Mouse (Mus musculus) neutrophil, adult 5-6 weeks (primary cell): Measurements from ENCODE around the gene Bhmt. TPM values are rescaled to one million over a fixed set of nuclear protein-coding genes. Genes with fewer than 3 reads are reported as not detected.

Source experiments
- ATAC-seq: fragments of 151-379, 151-347 bp; 2 replicates; pipeline ENCODE4 v1.8.0; 2017; ENCODE audit warnings: mild to moderate bottlenecking, moderate TSS enrichment; ENCODE audit not compliant: insufficient number of reproducible peaks, poor library complexity, low FRiP score, severe bottlenecking; ENCODE audit errors: extremely low read depth
- total RNA-seq: library from RNA; stranded (forward); fragments of 200-1000 nt; gene quantifications from 2 replicates; pipeline ENCODE4 v1.2.3, GENCODE M21; 2017

Gene Bhmt
- total RNA-seq: not detected in 2 replicates

- ATAC-seq: no peak
Observed at GRCm38 (mm10) chr13:93637282-93638245, at the start of gene Bhmt. Gene Bhmt (minus strand): TSS chr13:93637961.

DNA sequence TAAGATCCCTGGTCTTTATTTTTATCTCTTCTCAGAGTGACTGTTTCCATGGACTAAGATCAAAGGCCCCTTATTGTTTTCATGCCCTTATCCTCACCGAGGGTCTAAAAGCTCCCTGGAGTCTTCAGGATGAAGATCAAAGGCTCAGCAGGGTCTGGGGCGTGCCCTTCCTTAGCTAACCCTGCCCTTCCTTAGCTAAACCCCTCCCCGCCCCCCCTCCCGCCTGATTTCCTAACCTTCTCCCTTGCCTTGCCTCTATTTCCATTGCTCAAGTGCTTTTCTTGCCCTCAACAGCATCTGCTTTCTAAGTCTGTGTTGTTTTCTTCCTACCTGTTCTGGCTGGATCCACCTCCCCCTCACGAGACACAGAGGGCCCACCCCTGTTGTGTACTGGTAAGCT is 49.6 kb upstream of the Bhmt start:
- ATAC-seq: no peak

DNA sequence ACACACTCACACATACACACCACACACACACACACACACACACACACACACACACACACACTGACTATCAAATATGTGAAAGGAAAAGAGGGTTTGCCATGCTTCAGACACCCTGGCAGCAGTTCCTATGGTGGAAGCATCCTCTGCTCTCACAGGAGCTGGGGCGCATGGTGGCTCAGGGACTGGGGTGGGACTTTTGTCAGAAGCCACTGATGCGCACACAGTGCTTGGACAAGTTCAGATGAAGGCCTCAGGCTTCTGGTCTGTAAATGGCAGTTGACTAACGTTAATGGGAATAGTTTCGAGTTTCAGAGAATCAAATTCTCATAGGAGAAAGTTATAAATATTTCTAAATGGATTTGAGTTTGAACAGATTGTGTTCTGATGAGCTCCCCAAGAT is 47.5 kb upstream of the Bhmt start:
- ATAC-seq: no peak

DNA sequence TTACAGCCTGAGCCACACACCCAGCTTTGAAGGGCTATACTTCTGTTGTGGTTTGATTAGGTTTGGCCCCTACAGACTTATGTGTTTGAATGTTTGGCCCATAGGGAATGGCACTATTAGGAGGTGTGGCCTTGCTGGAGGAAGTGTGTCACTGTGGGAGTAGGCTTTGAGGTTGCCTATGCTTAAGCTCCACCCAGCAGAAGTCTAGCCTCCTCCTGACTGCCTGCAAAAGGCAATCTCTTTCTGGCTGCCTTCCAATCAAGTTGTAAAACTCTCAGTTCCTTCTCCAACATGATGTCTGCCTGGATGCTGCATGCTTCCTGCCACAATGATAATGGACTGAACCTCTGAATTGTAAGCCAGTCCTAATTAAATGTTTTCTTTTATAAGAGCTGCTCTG is 45.6 kb upstream of the Bhmt start:
- no peak for ATAC-seq

GRCm38 (mm10) chr13:93676864-93677263 is 39.1 kb upstream of the Bhmt start:
- no peak for ATAC-seq

- no peak for ATAC-seq
Observed at GRCm38 (mm10) chr13:93674131-93674561, 36.4 kb upstream of the Bhmt start, which contains the start of the genes Bhmt2 and Dmgdh. Gene Bhmt2 (minus strand): TSS chr13:93674302. Gene Dmgdh (plus strand): TSS chr13:93674433.

GRCm38 (mm10) chr13:93673296-93673695 is 35.5 kb upstream of the Bhmt start:
- no peak for ATAC-seq

- no peak for ATAC-seq
Observed at GRCm38 (mm10) chr13:93672371-93672770, 34.6 kb upstream of the Bhmt start.

- no peak for ATAC-seq
Observed at GRCm38 (mm10) chr13:93667586-93667985, 29.8 kb upstream of the Bhmt start.

DNA sequence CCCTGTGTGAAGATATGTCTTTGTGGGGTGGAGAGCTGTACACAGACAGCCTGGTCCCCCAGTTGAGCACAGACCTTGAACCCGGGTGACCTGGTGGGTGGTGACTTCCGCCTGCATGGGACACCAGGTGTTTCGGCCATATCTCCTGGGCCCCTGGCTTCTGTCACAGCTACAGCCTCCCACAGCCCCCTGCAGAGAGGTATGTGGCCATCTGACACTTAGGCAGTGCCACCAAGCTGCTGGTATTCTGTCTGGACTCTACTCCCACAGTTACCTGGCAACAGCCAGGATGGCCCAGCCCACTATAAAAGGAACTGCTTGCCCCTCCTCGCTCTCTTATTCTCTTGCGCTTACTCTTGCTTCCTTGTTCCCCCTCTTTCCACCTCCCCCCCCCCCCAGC is 20.2 kb upstream of the Bhmt start:
- ATAC-seq: no peak

DNA sequence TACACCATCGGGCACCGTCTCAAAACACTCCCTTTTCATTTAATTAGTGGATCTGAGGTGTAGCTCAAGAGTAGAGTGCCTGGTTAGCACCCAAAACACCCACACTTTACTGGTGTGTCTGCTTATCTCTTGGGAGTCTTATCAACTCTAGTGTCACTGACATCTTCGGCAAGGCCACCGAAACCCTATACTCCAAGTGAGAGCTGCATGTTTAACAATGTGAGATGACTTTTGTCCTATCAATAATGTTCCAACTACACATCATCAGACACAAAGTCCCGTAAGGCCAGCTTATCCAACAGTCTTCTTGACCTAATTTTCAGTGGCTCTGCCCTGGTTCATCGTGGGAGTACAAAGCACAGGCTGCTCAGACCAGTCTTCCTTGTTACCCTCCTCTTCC is 15.6 kb upstream of the Bhmt start:
- ATAC-seq: no peak

DNA sequence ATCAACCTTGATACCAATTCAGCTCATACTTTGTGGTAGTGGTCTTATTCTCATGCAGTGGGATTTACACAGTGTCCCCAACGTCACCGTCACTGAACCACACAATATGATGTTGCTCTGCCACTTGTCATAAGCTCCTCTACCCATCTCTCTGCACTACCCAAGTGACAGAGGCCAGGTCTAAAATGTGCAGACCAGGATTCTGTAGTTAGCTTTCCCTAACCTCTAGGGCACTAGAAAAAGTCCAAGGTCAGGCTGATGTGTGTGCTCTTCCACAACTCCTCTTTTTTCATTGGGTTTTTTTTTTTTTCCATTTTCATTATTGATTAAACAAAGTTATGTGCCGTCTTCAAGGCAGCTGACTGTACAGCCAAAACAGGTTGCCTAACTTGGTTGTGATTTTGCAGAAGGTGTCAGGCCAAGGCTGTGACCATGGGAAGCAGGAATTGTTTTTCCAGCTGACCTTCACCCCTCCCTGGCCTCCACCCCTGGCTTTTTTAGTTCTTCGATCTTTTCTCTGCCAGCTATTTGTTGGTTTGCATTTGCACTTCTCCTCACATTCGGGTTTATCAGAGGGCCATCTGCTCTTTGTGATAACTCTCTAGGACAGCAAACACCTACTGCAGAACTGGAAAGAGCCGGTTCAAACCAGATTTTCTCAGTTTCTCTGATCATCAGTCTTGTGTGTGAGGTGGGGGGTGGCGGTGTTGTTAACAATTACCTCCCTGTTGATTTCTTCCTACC is 10.8 kb upstream of the Bhmt start:
- no peak for ATAC-seq

DNA sequence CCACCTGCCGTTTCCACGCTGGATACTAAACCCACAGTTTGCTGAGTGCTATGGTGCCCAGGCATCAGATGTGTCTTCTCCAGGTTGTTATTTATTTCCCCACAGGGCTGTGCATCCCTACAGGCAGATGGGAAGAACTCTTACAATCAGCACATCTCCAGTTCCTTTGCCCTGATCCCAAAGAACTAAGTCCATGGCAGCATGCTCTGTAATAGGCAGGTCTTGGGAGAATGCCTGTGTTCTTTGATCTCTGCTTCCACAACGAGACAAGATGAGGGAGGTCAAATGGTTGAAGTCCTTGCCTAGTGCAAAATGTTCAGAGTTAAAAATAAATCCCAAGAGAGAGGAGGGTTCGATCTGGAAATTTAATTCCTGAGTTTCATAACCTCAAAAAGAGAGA is 1.9 kb upstream of the Bhmt start:
- ATAC-seq: no peak

- no peak for ATAC-seq
Observed at GRCm38 (mm10) chr13:93636561-93636960, 1.2 kb downstream of the Bhmt start.

GRCm38 (mm10) chr13:93632927-93633326 is 4.8 kb downstream of the Bhmt start:
- no peak for ATAC-seq

GRCm38 (mm10) chr13:93630941-93631705 is 6.6 kb downstream of the Bhmt start:
- ATAC-seq: no peak

DNA sequence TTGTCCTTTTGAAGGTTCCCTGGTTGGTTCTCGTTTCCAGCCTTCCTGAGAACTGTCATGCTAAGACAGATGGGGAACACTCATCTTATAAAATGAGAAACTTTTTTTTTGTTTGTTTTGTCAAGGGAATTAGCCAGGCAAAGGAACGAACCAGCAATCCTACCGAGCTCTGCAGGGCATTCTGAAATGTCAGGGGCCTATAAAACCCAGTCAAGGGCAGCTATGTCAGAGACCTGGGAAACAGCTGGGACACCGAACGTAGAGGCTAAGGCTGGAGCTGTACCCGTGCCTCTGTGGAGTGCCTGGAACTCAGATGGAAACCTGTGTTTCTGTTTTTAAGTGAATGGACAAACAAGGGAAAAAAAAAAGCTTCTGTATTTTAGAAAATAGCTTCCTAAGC is 8.9 kb downstream of the Bhmt start:
- no peak for ATAC-seq

- ATAC-seq: no peak
Observed at GRCm38 (mm10) chr13:93614361-93614948, 23.3 kb downstream of the Bhmt start.

- ATAC-seq: no peak
Observed at GRCm38 (mm10) chr13:93613771-93614170, 24.0 kb downstream of the Bhmt start.
